Mouse (Mus musculus): Measurements from ENCODE around the gene Ccdc157.
"Not testable (repeated sequence)": the region's sequence is repeated elsewhere in the genome, so short reads cannot be mapped to it uniquely, and the experiment has no call there.

Gene Ccdc157

DNA sequence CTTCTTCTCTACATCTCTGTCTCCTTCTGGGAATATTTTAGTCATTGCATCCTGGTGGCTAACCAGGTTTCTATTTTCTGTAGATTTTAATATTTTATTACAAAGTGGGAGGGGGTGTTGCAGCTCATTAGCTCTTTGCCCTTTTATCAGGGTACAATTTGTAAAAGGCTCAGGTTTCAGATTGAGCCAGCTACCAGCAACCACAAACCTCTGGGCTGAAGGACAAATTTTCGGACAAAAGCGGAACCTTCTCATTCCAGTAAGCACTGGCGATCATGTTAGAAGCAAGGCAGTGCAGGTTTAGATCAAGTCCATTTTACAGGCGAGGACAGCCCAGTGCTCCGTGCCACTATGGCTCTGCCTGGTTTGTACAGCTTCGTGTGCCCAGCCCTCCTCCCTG, 25.7 kb downstream of the Ccdc157 start:
- no peak for DNase-seq (ENCODE audit: extremely low spot score, low read depth, low spot score)

DNA sequence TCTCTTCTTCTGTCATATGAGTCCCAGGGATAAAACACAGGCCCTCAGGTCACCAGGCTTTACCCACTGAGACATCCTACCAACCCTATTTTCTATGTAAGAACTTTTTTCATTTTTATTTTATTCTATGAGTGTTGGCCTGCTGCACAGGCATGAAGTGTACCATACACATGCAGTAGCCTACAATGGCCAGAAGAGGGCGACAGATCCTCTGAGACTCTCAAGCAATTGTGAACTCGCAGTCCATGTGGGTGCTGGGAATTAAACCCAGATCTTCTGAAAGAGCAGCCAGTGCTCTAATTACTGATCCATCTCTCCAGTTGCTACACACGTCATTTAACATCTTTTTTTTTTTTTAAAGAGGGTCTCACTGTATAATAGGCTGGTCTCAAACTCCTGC, 26.6 kb downstream of the Ccdc157 start:
- no peak for DNase-seq (ENCODE audit: extremely low spot score, low read depth, low spot score)

DNA sequence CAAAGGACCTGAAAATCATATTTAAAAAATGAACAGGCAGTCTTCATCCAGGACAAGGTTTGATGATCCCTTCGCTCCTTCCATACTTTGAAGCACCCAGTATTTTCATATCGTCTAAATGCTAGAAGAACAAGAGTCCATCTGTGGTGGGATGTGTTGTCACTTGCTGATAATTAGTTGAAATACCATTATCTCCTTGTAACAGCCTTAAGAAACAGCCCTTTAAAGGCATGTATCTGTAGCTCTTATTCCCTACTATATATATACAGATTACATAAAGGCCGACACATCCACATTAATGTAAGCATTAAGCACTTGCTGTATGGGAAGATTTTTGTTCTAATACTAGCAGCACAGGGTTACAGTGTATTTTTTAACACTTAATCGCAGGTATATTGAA, 31.6 kb downstream of the Ccdc157 start:
- not testable (repeated sequence) for DNase-seq (ENCODE audit: extremely low spot score, low read depth, low spot score)

DNA sequence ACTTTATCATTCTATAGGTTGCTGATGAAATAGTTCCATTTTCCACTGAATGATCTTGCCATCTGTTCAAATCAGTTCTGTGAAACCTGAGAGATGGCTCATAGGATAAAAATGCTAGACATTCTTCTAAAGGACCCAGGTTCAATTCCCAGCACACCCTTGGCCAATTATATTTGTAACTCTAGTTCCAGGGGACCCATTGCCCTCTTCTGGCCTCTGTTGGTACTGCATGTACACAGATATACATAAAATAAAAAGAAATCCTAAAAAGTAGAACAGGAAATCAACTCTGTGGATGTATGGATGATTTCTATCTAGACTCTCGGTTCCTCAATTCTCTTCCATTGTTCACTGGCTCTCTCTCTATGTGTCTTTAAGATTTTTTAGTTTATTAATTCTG, 33.0 kb downstream of the Ccdc157 start:
- DNase-seq (ENCODE audit: extremely low spot score, low read depth, low spot score): no peak

DNA sequence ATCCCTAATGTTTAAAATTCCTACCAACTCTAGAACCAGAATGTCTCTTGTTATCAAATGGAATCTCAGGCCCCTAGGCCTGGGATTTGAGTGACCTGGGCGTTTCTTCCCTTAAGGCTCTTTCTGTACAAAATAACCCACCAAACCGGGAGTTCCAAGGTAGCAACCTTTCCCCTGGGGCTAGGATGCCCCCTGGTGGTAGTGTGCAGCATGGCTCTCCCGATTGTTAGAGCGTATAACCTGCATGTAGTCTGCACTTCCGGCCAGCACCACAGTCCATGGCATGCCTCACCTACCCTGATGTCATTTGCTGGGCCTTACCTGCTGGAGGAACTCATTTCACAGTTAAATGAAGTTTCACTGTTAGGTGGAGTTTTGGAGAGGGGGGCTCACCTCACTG, 36.2 kb downstream of the Ccdc157 start:
- no peak for DNase-seq (ENCODE audit: extremely low spot score, low read depth, low spot score)

DNA sequence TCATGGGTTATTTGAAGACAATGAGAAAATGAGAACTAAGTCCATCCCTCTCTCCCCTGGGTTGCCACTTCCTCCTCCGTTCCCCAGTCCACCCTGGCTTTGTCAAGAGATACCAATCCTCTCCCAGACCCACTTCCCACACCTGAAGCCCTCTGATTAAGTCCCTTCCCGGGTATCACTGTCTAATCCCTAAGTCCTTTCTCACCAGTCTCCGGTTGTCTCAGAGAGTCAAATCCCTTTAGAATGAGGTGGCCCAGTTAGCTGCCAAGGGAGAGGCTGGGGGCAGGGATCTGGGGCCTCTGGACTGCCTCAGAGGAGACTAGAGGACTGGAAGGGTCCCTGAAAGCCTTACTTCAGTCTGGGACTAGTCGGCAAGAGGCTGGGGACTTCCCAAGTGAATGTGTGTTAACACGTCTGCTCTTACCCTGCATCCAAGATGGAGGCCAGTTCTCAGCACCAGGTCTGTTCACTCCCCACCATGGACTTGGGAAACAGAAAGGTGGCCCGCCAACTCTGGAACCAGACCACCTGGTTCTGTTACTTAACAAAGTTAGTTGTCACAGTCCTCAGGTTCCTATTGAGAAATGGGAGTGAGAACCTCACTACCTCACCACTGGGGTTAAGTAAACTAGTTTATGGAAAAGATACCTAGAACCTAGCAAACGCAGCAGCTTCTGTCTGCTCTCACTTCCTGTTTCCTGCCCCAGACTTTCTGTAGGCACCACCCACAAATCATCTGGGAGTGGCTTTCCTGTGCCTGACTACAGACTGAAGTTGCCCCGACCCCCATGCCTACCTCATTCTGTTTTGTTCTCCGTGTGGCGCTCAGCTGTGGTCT, 37.1 kb downstream of the Ccdc157 start, which contains the start of gene Sec14l2:
Gene Sec14l2, minus strand, starts transcription at position 674 of the 838 bp plus-strand sequence.
- DNase-seq (ENCODE audit: extremely low spot score, low read depth, low spot score): no peak

DNA sequence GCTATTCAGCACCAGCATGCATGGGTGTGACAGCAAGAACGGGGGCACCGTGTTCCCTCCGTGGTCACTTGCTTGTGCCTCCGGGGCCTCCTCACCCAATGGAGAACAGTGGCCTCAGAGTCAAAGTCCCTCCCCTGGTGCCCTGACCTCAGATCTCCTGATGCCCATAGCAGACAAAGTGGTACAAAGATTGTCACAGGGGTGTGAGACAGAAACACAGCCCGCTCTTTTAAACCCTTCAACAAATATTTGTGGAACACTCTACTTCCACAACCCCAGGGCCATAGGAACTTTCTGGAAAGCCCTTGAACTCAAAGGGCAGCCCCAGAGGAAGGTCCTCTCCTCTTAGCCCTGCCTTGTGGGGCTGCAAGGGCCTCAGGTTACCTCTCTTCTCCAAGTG, 37.9 kb downstream of the Ccdc157 start:
- no peak for DNase-seq (ENCODE audit: extremely low spot score, low read depth, low spot score)

DNA sequence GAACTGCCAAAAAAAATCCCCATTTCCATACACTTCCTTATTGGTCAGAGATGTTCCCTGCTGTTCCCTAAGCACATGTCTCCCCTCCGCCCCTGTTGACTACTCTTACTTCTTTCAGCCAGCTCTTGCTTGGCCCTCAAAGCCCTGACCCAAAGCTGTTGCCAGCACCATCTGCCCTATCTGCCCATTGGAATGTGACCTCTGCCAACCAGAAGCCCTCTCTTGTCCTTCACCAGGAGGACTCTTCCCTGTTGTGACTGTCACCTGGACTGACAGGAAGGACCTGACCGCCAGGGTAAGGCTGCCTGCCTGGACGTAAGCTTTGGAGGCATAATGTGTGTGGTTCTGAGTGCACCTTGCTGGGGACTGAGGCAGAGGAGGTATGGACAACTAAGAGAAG, 38.4 kb downstream of the Ccdc157 start:
- DNase-seq (ENCODE audit: extremely low spot score, low read depth, low spot score): no peak

DNA sequence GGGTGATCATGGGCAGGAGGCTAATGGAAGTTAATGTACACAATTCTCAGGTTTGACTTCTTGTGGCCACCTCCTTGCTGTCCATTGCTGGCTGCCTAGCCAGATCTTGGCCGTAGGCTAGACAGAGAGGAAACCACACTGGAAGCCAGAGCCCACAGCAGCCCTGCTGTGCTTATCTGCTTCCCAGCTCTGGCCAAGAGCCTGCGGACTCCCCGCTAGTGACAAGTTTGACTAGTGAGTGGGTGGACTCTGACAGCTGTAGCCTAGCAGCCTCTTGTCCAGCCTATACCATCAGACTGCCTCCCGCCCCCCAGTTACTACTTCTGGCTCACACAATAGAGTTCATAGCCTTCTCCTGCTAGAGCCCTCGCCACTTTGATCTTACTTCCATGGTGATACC, 40.5 kb downstream of the Ccdc157 start:
- DNase-seq (ENCODE audit: extremely low spot score, low read depth, low spot score): no peak

DNA sequence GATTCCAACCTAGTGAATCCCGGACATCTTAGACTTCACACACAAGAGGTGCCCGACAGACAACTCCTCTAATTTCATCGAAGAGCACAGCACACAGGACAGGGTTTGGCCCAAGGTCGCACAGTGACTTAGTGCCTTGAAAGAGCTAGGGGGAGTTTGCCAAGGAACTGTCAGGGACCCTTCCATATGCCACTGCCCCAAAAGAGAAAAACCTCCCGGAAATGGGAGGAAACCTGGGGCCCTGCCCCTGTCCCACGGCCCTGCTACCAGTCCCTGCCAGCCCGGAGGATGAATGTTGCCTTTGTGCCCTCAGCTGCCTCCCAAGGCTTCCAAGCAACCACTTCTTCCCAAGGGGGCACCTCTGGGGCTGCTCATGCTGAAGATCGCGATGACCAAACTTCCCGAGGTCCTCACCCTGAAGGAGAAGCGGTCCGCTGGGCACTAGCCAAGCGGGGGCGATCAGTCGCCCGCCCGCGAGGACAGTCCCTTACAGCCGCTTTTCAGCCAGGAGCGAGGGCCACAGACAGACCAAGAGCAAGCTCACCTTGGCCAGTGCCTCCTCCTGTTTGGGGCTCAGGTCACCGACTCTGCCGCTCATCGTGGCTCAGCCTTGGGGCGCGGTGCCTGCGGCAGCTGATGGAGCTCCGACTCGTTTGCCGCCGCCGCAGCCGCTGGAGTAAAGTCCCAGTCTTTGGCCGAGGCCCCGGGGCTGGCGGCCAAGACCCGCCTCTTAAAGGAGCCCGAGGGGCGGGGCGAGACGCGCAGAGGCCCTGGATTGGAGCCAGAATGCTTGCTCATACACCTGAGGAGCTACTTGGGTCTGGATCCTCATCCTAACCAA, 41.8 kb downstream of the Ccdc157 start:
- DNase-seq (ENCODE audit: extremely low spot score, low read depth, low spot score): no peak

DNA sequence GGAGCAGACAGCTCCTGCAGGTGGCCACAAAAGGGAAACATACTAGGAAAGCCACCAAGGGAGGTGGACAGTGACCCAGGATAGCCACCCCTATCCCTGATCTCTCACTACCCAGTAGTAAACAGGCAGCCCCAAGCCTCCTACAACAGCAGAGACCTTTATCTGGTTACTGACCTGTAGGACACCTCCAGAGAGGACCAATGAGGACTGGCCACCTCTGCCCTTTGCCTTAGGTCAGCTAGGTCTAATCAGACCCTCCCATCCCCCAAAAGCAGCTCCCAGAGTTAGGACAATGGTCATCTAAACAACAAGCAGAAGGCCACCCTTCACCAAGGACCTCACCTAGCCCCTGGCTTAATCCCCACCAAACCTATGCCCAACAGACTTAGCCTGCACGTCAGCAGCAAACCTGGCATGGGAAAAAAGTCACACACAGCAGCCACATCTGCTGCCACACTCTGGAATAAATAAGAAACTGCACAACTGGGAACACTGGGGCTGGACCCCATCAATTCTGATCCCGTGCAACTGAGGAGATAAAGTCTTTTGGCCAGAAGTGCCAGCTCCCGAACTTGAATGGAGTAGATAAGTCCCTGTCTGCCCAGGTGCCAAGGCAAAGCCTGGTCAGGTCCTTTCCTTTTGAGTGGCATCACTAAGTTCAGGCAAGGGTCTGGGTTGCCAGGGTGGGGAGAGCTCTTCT, 42.6 kb downstream of the Ccdc157 start:
- no peak for DNase-seq (ENCODE audit: extremely low spot score, low read depth, low spot score)

DNA sequence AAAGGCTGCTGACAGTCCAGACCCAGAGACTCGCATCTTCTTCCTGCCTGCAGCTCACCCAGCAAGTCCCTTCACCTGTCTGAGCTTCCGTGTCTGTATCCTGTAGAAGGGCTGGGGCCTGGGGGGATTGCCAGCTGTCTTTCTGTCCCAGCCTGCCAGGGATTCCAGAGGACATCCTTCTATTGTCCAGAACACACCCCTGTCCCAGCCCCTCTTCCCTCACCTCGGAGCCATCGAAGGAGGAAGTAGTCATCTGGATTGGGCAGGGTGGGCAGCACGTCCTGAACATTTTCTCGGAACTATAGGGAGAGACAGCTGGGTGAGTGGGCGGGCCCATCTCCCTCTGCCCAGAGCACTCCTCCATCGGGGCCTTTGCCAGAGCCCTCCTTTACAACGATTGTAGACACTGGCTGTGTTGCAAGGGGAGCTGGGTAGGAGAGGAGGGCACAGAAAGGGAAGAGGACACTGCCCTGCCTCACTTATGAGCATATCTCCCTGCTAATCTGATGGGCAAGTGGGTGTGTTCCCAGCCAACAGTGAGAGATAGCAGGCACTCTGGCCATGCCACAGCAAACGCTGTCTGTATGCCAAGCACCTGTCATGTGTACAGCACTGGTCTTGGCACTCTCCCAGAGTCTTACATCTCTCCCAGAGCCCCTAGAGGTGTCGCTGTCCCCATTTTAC, 43.5 kb downstream of the Ccdc157 start:
- no peak for DNase-seq (ENCODE audit: extremely low spot score, low read depth, low spot score)

DNA sequence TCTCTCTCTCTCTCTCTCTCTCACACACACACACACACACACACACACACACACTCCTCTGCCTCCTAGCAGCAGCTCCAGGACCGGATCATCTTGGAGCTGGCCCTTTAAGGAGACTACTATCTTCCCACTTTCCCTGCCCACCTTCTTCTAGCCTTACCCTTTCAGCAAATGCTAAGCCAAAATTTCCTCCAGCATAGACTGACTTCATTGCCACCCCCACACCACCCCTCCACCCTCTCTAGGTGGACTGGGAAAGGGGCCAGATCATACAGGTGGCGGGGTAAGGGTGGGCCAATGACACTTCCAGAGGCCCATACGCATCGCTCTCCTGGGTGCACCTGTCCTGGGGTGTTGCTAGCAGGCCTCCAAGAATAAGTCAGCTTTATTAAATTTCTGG, 44.7 kb downstream of the Ccdc157 start:
- DNase-seq (ENCODE audit: extremely low spot score, low read depth, low spot score): no peak

DNA sequence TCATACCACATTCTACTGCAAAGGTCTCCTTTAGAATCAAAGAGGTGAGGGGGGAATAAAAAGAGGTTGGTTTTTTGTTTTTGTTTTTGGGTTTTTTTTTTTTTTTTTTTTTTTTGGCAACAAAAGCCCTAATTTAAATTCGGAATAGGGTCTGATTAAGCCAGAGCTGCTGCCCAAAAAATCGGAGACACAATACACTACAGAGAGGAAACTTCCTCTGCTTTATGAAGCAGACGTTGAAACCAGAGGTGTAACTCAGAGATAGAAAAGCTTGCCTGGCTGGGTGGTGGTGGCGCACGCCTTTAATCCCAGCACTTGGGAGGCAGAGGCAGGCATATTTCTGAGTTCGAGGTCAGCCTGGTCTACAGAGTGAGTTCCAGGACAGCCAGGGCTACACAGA, 45.6 kb downstream of the Ccdc157 start:
- not testable (repeated sequence) for DNase-seq (ENCODE audit: extremely low spot score, low read depth, low spot score)

DNA sequence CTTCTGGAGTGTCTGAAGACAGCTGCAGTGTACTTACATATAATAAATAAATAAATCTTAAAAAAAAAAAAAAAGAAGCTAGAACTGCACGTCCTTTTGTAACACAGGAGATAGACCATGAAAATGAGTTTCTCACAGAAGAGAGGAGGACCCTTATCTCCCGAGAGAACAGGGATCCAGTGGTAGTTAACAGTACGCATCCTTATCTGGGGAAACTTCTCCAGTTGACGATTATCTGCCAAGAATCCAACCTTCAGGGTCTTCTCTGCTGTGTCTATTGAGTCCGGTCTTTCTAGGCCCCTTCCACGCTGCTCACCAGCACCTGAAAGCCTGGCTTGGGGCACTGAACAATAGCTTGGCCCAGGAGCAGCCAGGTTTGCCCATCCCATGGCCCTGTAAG, 46.1 kb downstream of the Ccdc157 start:
- no peak for DNase-seq (ENCODE audit: extremely low spot score, low read depth, low spot score)

DNA sequence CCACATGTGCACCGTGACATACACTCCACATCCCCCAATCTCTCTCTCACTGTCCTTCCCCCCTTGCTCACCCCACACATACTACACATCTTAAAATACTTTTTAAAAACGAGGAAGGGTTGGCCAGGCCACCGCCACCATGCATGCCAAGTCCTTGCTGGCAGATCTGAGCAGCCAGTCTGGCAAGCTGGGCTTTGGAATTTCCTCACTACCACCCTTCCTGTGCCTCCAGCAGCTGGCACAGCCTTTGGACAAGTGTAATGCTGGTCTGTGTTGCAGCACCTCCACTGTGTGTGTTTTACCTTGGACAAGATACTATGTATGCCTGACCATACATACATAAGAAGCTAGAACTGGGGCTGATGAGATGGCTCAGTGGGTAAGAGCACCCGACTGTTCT, 46.6 kb downstream of the Ccdc157 start:
- DNase-seq (ENCODE audit: extremely low spot score, low read depth, low spot score): no peak

DNA sequence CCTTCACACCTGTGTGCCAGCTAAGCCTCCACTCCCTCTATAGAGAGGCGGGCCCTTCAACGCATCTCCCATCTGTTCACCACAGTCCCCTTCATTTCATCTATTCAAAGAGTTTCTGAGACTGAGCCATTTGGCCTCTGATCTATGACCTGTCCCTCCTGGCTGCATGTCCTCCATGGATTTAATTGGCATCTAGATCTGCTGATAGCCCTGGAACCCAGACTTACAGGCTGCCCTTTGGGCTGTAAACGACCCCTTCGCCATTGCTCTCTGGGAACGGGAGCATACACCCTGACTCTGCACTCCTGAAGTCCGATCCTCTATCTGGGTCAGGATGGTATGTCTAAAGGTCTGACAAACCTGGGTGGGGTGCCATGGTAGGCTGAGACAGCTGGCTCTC, 47.2 kb downstream of the Ccdc157 start:
- DNase-seq (ENCODE audit: extremely low spot score, low read depth, low spot score): no peak

DNA sequence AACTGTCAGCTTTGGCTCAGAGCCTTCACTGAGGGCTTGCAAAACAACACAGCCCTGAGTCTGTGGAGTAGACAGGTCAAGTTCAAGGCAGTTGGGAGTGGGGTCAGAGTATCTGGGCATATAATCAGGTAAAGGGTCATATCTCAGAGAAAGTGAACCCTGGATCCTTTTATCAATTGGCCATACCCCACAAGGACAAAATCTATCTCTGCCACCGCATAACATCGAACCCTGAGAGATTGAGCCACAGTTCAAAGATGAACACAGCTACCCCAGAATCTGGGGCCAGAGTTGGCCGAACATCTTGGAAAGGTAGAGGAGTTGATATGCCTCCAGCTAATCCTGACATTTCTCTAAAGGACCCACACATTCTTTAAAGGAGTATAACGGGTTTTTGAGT, 48.1 kb downstream of the Ccdc157 start:
- DNase-seq (ENCODE audit: extremely low spot score, low read depth, low spot score): no peak

DNA sequence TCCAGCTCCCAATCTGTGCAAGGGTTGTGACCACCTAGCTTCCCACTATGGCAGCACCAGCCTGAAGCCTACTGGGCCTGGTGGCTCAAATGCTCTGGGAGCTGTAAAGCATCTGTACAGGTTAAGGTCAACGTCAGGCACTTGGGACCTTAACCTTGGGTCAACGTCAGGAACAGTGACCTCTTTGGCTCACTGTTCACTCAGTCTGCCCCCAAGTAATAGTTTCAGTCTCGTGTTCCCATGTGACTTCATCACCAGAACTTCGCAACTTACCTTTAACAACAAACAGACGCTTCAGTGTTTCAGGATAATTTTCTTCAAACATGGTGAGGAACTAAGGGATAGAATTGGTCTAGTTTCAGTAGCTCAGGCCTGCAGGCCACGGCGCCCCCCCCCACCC, 51.4 kb downstream of the Ccdc157 start:
- no peak for DNase-seq (ENCODE audit: extremely low spot score, low read depth, low spot score)

DNA sequence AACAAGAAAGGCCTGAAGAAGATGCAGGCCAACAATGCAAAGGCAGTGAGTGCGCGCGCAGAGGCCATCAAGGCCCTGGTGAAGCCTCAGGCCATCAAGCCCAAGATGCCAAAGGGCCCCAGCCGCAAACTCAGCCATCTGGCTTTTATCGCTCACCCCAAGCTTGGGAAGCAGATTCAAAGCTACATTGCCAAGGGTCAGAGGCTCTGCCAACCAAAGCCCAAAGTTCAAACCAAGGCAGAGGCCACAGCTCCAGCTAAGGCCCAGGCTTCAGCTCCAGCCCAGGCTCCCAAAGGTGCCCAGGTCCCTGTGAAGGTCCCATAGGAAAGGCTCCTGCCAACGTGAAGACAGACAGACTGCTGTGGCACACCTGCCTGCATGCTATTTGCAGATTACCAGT, 52.2 kb downstream of the Ccdc157 start:
- not testable (repeated sequence) for DNase-seq (ENCODE audit: extremely low spot score, low read depth, low spot score)

DNA sequence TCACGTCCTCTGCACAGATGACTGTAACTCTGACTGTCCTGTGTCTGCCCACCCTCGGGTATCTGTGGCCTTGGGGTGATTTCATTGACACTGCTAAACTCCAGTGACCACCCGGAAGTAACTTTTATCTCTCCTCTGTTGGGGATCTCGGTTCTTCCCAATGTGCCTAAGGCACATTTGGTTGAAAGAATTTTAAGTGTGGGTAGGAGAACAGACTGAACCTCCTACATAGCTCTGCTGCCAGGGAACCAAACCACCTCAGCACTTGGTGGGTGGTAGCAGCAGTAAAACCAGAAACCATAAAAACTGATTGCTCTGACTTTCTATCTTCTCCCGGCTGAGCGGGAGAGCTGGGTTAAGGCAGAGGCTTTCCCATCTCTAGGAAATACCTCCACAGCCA, 54.6 kb downstream of the Ccdc157 start:
- DNase-seq (ENCODE audit: extremely low spot score, low read depth, low spot score): no peak
